Mouse (Mus musculus) CH12.LX (cell line): ENCODE data around the gene Mcemp1. TPM values are rescaled to one million over a fixed set of nuclear protein-coding genes. Genes with fewer than 3 reads are reported as not detected.
A peak's percentile ranks its signal among the peaks of the same experiment; 100 is the strongest.

Experiments used
- DNase-seq: peaks from one replicate; pipeline ENCODE4 v3.0.0-alpha.2; 2013; ENCODE audit errors: extremely low read depth
- H3K27ac ChIP-seq: 2 replicates; pipeline ENCODE4 v1.5.1; 2012; ENCODE audit warnings: low read depth, mild to moderate bottlenecking, control low read depth, moderate library complexity; ENCODE audit not compliant: insufficient read depth
- H3K27me3 ChIP-seq: replicated peaks from 2 replicates; pipeline ENCODE3; 2012; ENCODE audit warnings: inconsistent platforms
- H3K36me3 ChIP-seq, 2 experiments: replicated peaks in 1 of 2; 2 replicates each; pipeline versions ENCODE3 to v1.6.1; 2012; ENCODE audit warnings: inconsistent platforms in 1 of 2, low read length in 1 of 2, mild to moderate bottlenecking in 1 of 2, mixed read lengths in 1 of 2, moderate library complexity in 1 of 2; ENCODE audit not compliant: control insufficient read depth in 1 of 2, insufficient read depth in 1 of 2
- H3K4me1 ChIP-seq, 2 experiments: 2 replicates each; pipeline ENCODE4 v1.6.1; 2012; ENCODE audit warnings: inconsistent platforms in 1 of 2, moderate library complexity in 1 of 2; ENCODE audit not compliant: insufficient read depth in 2 of 2, control insufficient read depth in 1 of 2
- H3K4me2 ChIP-seq: 2 replicates; pipeline ENCODE4 v1.6.1; 2012; ENCODE audit warnings: low read depth, mild to moderate bottlenecking, control low read depth; ENCODE audit not compliant: poor library complexity, insufficient read depth, severe bottlenecking
- H3K4me3 ChIP-seq, 3 experiments: fragments of 150-350 bp in 1 of 3; sonication (generic) in 1 of 3; replicated peaks in 1 of 3; 2 replicates each; pipeline versions ENCODE3 to v1.5.1; 2011 to 2012; ENCODE audit warnings: low read depth in 2 of 3, low read length in 2 of 3, mild to moderate bottlenecking in 2 of 3, moderate library complexity in 2 of 3, control low read depth in 1 of 3, improper control_type of control experiment in 1 of 3, inconsistent platforms in 1 of 3, mixed read lengths in 1 of 3; ENCODE audit not compliant: poor library complexity in 1 of 3
- H3K79me2 ChIP-seq: replicated peaks from 2 replicates; pipeline ENCODE4 v1.6.1; 2012; ENCODE audit warnings: mild to moderate bottlenecking, moderate library complexity; ENCODE audit not compliant: control insufficient read depth, poor library complexity, insufficient read depth, severe bottlenecking; ENCODE audit errors: extremely low read depth
- H3K9ac ChIP-seq: 2 replicates; pipeline ENCODE4 v1.6.1; 2012; ENCODE audit warnings: low read depth, mild to moderate bottlenecking, control low read depth, moderate library complexity; ENCODE audit not compliant: insufficient read depth
- H3K9me3 ChIP-seq: replicated peaks from 2 replicates; pipeline ENCODE3; 2012; ENCODE audit warnings: low read length, inconsistent platforms, mixed read lengths
- BHLHE40 ChIP-seq: IDR thresholded peaks from 2 replicates; pipeline ENCODE4 v1.6.1; 2011; ENCODE audit warnings: mild to moderate bottlenecking, low read depth, low read length, improper control_type of control experiment
- CHD1 ChIP-seq: IDR thresholded peaks from 2 replicates; pipeline ENCODE4 v1.6.1; 2012; ENCODE audit warnings: low read depth, low read length, improper control_type of control experiment, inconsistent platforms
- CHD2 ChIP-seq: IDR thresholded peaks from 2 replicates; pipeline ENCODE4 v1.6.1; 2011; ENCODE audit warnings: low read length, improper control_type of control experiment
- CTCF ChIP-seq, 2 experiments: IDR thresholded peaks in 1 of 2; conservative IDR thresholded peaks in 1 of 2; 2 replicates each; pipeline ENCODE4 v1.5.1; 2011 to 2012; ENCODE audit warnings: low read depth in 2 of 2, low read length in 2 of 2, improper control_type of control experiment in 1 of 2, inconsistent platforms in 1 of 2, mild to moderate bottlenecking in 1 of 2, moderate library complexity in 1 of 2
- E2F4 ChIP-seq: IDR thresholded peaks from 2 replicates; pipeline ENCODE4 v1.6.1; 2011; ENCODE audit warnings: low read depth, low read length, improper control_type of control experiment; ENCODE audit not compliant: insufficient replicate concordance
- ELF1 ChIP-seq: IDR thresholded peaks from 2 replicates; pipeline ENCODE4 v1.6.1; 2014; ENCODE audit warnings: low read depth, mild to moderate bottlenecking, inconsistent platforms, low read length, improper control_type of control experiment
- GABPA ChIP-seq: IDR thresholded peaks from 2 replicates; pipeline ENCODE4 v1.6.1; 2012; ENCODE audit warnings: low read depth, low read length, improper control_type of control experiment, inconsistent platforms; ENCODE audit not compliant: insufficient replicate concordance
- HCFC1 ChIP-seq: IDR thresholded peaks from 2 replicates; pipeline ENCODE4 v1.6.1; 2012; ENCODE audit warnings: low read depth, mild to moderate bottlenecking, inconsistent platforms, low read length, improper control_type of control experiment
- IRF4 ChIP-seq: IDR thresholded peaks from 2 replicates; pipeline ENCODE4 v1.6.1; 2014; ENCODE audit warnings: low read depth, mild to moderate bottlenecking, inconsistent platforms, low read length, improper control_type of control experiment
- JUND ChIP-seq: conservative IDR thresholded peaks from 2 replicates; pipeline ENCODE4 v1.6.1; 2011; ENCODE audit warnings: low read depth, low read length, improper control_type of control experiment
- MAZ ChIP-seq: IDR thresholded peaks from 2 replicates; pipeline ENCODE4 v1.6.1; 2012; ENCODE audit warnings: low read depth, mild to moderate bottlenecking, inconsistent platforms, low read length, improper control_type of control experiment, moderate library complexity
- MEF2A ChIP-seq: IDR thresholded peaks from 2 replicates; pipeline ENCODE4 v1.6.1; 2014; ENCODE audit warnings: low read depth, mild to moderate bottlenecking, inconsistent platforms, low read length, improper control_type of control experiment, borderline replicate concordance
- MYC ChIP-seq: IDR thresholded peaks from 2 replicates; pipeline ENCODE4 v1.6.1; 2011; ENCODE audit warnings: low read depth, mild to moderate bottlenecking, improper control_type of control experiment, low read length
- RCOR1 ChIP-seq: conservative IDR thresholded peaks from 2 replicates; pipeline ENCODE4 v1.6.1; 2012; ENCODE audit warnings: low read depth, mild to moderate bottlenecking, inconsistent platforms, low read length, improper control_type of control experiment
- TCF12 ChIP-seq: IDR thresholded peaks from 2 replicates; pipeline ENCODE4 v1.6.1; 2014; ENCODE audit warnings: low read depth, mild to moderate bottlenecking, inconsistent platforms, low read length, improper control_type of control experiment
- UBTF ChIP-seq: IDR thresholded peaks from 2 replicates; pipeline ENCODE4 v1.6.1; 2012; ENCODE audit warnings: low read depth, mild to moderate bottlenecking, inconsistent platforms, low read length, improper control_type of control experiment, moderate library complexity
- USF2 ChIP-seq: conservative IDR thresholded peaks from 2 replicates; pipeline ENCODE4 v1.6.1; 2011; ENCODE audit warnings: low read depth, low read length, improper control_type of control experiment
- ZC3H11A ChIP-seq: IDR thresholded peaks from 2 replicates; pipeline ENCODE4 v1.6.1; 2012; ENCODE audit warnings: low read depth, mild to moderate bottlenecking, inconsistent platforms, low read length, improper control_type of control experiment
- ZMIZ1 ChIP-seq: IDR thresholded peaks from 2 replicates; pipeline ENCODE4 v1.6.1; 2012; ENCODE audit warnings: low read depth, mild to moderate bottlenecking, inconsistent platforms, low read length, improper control_type of control experiment
- ZNF384 ChIP-seq: IDR thresholded peaks from 2 replicates; pipeline ENCODE4 v1.6.1; 2012; ENCODE audit warnings: low read depth, low read length, improper control_type of control experiment, inconsistent platforms
- dilution Hi-C: fragments of 300-500 bp; cut with MboI; formaldehyde crosslinking; loops from 2 replicates; pipeline ENCODE4 v1.14.3; 2020; ENCODE audit warnings: low sequenced_read_pairs; ENCODE audit not compliant: extremely low pct_unique_long_range_greater_than_20kb, extremely low pct_ligation_motif_present
- in situ Hi-C: fragments of 300-500 bp; cut with MboI; formaldehyde crosslinking; loops from 3 replicates; pipeline ENCODE4 v1.14.3; 2019; ENCODE audit warnings: low sequenced_read_pairs, low pct_ligation_motif_present, low pct_unique_long_range_greater_than_20kb, mixed read lengths
- polyA plus RNA-seq: library from polyadenylated mRNA; unstranded; fragments of >175 nt; gene quantifications from 2 replicates; pipeline ENCODE4 v1.2.1, GENCODE M21; 2012; ENCODE audit warnings: low read depth; ENCODE audit not compliant: insufficient read length
- total RNA-seq, 2 experiments: library from RNA; depleted of rRNA; stranded (reverse); fragments of 300-350 nt in 1 of 2; fragments of >200 nt in 1 of 2; gene quantifications; 2 replicates each; pipeline ENCODE4 v1.2.3; 2012 to 2014

The Mcemp1 gene
- total and polyA plus RNA-seq, 3 experiments = 0.36 to 0.39 TPM; not detected in 1

- dilution Hi-C loops = no loop called here
- no peak overlapping the region for H3K9ac ChIP-seq
- no peak overlapping the region for H3K4me2 ChIP-seq
- no peaks in the 10 kb centered on the region for H3K9me3 ChIP-seq
- DNase-seq = no peak
- H3K27me3 ChIP-seq = no peaks in the 10 kb centered on the region
- H3K4me3 ChIP-seq = no peak overlapping the region
- H3K79me2 ChIP-seq = no peaks in the 10 kb centered on the region
- no peaks in the 10 kb centered on the region for H3K36me3 ChIP-seq
- TF ChIP-seq E2F4 (no peak), MAZ (no peak), MYC (no peak), ELF1 (0 out of 2 replicates have a peak, but pooled peaks have one; percentile 24), CHD1 (no peak)
- in situ Hi-C loops = no loop called here
- peaks cover 14 to 39% of the 10 kb centered on the region in 2 experiments for H3K4me1 ChIP-seq
- no peak overlapping the region for H3K27ac ChIP-seq
Observed at GRCm38 (mm10) chr8:3660889-3661288, 4.7 kb upstream of the Mcemp1 start.

- Histone ChIP-seq H3K4me3 (no peak overlapping the region), H3K9ac (peak overlapping the region; percentile 40; the same call in 1 of the 2 replicates), H3K36me3 (no peaks in the 10 kb centered on the region), H3K27me3 (no peaks in the 10 kb centered on the region), H3K79me2 (no peaks in the 10 kb centered on the region), H3K4me2 (peak overlapping the region; percentile 45), H3K4me1 (peaks cover 15 to 42% of the 10 kb centered on the region in 2 experiments; a peak in 3 of 4 replicates)
- dilution Hi-C loops = no loop called here
- DNase-seq = peak; percentile 58
- in situ Hi-C loops = no loop called here
- TF ChIP-seq ELF1 (no peak), CHD2 (0 out of 2 replicates have a peak, but pooled peaks have one; percentile 23)
- TF ChIP-seq, all 38 proteins: peak for 1
- no peak overlapping the region for H3K27ac ChIP-seq
- no peaks in the 10 kb centered on the region for H3K9me3 ChIP-seq
Observed at GRCm38 (mm10) chr8:3664405-3664804, 1.1 kb upstream of the Mcemp1 start.

GRCm38 (mm10) chr8:3670388-3670787 lies 4.8 kb downstream of the Mcemp1 start:
- Histone ChIP-seq H3K4me3 (no peak overlapping the region), H3K79me2 (no peaks in the 10 kb centered on the region), H3K4me2 (no peak overlapping the region), H3K27ac (no peak overlapping the region), H3K9ac (no peak overlapping the region), H3K4me1 (peaks cover 7 to 18% of the 10 kb centered on the region in 2 experiments; a peak in 3 of 4 replicates), H3K36me3 (no peaks in the 10 kb centered on the region), H3K27me3 (peaks cover 24% of the 10 kb centered on the region), H3K9me3 (no peaks in the 10 kb centered on the region)
- DNase-seq = no peak
- in situ Hi-C loops (loop anchor here (5.0 to 10.0 kb wide), 4 partner anchors 43 to 316 kb away; partner anchors contain the start of genes A430078G23Rik, Pcp2 and Pex11g), dilution Hi-C loops (no loop called here)
- TF ChIP-seq CTCF (conservative IDR thresholded peaks at IDR 0.05 in 1 of 2, IDR thresholded peaks at IDR 0.05 in 1 of 2; ENCODE audit: low read depth in 2 of 2, low read length in 2 of 2) = no peak
- TF ChIP-seq GABPA = no peak
- TF ChIP-seq CHD2 = no peak
- no peak for TF ChIP-seq TCF12
- no peak for TF ChIP-seq MEF2A
- TF ChIP-seq BHLHE40 = no peak
- TF ChIP-seq UBTF = no peak
- TF ChIP-seq ZC3H11A = no peak
- no peak for TF ChIP-seq MYC
- no peak for TF ChIP-seq ZMIZ1
- no peak for TF ChIP-seq HCFC1
- TF ChIP-seq IRF4 = no peak
- TF ChIP-seq ZNF384 = no peak
- TF ChIP-seq JUND = no peak
- no peak for TF ChIP-seq RCOR1
- TF ChIP-seq USF2 = no peak
